Mouse (Mus musculus) MEL (cell line): Measurements from ENCODE around the gene Mthfd1l.

Experiments
- CHD1 ChIP-seq: IDR thresholded peaks from 2 replicates; pipeline ENCODE4 v1.6.1; 2012; ENCODE audit warnings: low read depth, mild to moderate bottlenecking, inconsistent platforms, low read length, improper control_type of control experiment
- CTCF ChIP-seq, 3 experiments: IDR thresholded peaks in 2 of 3; conservative IDR thresholded peaks in 1 of 3; 2 replicates each; pipeline ENCODE4 v1.5.1; 2011 to 2012; ENCODE audit warnings: low read length in 3 of 3, low read depth in 2 of 3, mild to moderate bottlenecking in 2 of 3, improper control_type of control experiment in 1 of 3, inconsistent platforms in 1 of 3, mixed read lengths in 1 of 3, moderate library complexity in 1 of 3; ENCODE audit not compliant: control insufficient read depth in 1 of 3, insufficient read depth in 1 of 3, poor library complexity in 1 of 3, severe bottlenecking in 1 of 3
- ETS1 ChIP-seq: IDR thresholded peaks from 2 replicates; pipeline ENCODE4 v1.6.1; 2012; ENCODE audit warnings: low read depth, mild to moderate bottlenecking, inconsistent platforms, low read length, improper control_type of control experiment, moderate library complexity
- JUND ChIP-seq: IDR thresholded peaks from 2 replicates; pipeline ENCODE4 v1.6.1; 2011; ENCODE audit warnings: low read depth, mild to moderate bottlenecking, improper control_type of control experiment, low read length
- MAZ ChIP-seq: IDR thresholded peaks from 2 replicates; pipeline ENCODE4 v1.6.1; 2012; ENCODE audit warnings: low read depth, mild to moderate bottlenecking, inconsistent platforms, low read length, improper control_type of control experiment
- POLR2A ChIP-seq, 2 experiments: IDR thresholded peaks; 2 replicates each; pipeline ENCODE4 v1.6.1; 2011 to 2012; ENCODE audit warnings: low read length in 2 of 2, mild to moderate bottlenecking in 2 of 2, control low read depth in 1 of 2, improper control_type of control experiment in 1 of 2, low read depth in 1 of 2, moderate library complexity in 1 of 2; ENCODE audit not compliant: control insufficient read depth in 1 of 2, insufficient read depth in 1 of 2, poor library complexity in 1 of 2
- POLR2AphosphoS5 ChIP-seq: IDR thresholded peaks from 2 replicates; pipeline ENCODE4 v1.6.1; 2012; ENCODE audit warnings: low read depth, borderline replicate concordance, mild to moderate bottlenecking, inconsistent platforms, low read length, moderate library complexity, mixed read lengths
- RAD21 ChIP-seq: IDR thresholded peaks from 2 replicates; pipeline ENCODE4 v1.6.1; 2011; ENCODE audit warnings: mild to moderate bottlenecking, low read depth, low read length, improper control_type of control experiment
- TCF12 ChIP-seq: IDR thresholded peaks from 2 replicates; pipeline ENCODE4 v1.6.1; 2014; ENCODE audit warnings: low read depth, mild to moderate bottlenecking, inconsistent platforms, low read length, improper control_type of control experiment, moderate library complexity

- TF ChIP-seq RAD21 (no peak), POLR2A (IDR thresholded peaks at IDR 0.05; ENCODE audit: control insufficient read depth in 1 of 2, insufficient read depth in 1 of 2, low read depth in 1 of 2, low read length in 2 of 2, poor library complexity in 1 of 2) (no peak), POLR2AphosphoS5 (no peak), CHD1 (no peak), CTCF (IDR thresholded peaks at IDR 0.05 in 2 of 3, conservative IDR thresholded peaks at IDR 0.05 in 1 of 3; ENCODE audit: control insufficient read depth in 1 of 3, insufficient read depth in 1 of 3, low read depth in 2 of 3, low read length in 3 of 3, poor library complexity in 1 of 3, severe bottlenecking in 1 of 3) (no peak), ETS1 (no peak), JUND (no peak), TCF12 (no peak), MAZ (no peak)
Observed at GRCm38 (mm10) chr10:4033761-4034160, 60.8 kb downstream of the Mthfd1l start.
